Mouse (Mus musculus) cerebellum, postnatal 4 days (tissue): ENCODE measurements around the gene Klhl24.

Source experiments
- DNase-seq, 2 experiments: peaks; one replicate each; pipeline ENCODE4 v3.0.0; 2022; ENCODE audit warnings: low spot score in 2 of 2, mixed read lengths in 1 of 2

Gene Klhl24

GRCm38 (mm10) chr16:20144568-20144967 lies 47.2 kb downstream of the Klhl24 start:
- DNase-seq: no peak

DNA sequence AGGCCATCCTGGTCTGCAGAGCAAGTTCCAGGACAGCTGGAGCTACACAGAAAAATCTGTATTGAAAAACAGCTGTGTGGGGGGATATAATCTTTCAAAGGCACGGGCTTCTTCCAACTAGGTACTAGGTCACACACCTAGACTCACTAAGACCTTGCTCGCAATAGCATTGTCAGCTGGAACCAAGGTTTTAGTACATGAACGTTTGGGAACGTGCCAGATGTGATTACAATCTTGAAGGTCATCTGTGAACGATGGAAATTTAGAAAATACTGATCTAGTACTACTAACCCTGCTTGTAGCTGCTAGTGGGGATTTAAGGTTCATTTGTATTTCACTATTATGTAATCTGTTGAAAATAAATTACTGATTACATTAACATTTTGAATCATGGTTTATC lies 54.6 kb downstream of the Klhl24 start:
- DNase-seq: no peak

DNA sequence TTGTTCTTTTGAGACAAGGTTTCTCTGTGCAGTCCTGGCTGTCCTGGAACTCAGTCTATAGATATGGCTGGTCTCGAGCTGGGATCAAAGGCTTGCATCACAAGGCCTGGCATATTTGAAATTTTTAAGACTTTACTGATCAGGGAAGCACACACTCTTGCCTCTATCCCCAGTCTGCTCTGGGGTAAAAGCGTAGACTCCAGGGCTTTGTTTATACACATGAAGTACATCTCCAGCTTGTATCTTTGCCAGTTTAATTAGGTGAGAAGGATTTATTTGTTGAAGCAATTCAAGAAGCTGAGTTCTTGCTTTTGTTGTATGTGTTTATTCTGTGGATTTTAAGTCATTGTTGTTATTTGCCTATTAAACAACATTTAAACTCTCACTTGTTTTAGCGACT lies 56.4 kb downstream of the Klhl24 start:
- no peak for DNase-seq

GRCm38 (mm10) chr16:20160130-20160529 lies 62.8 kb downstream of the Klhl24 start:
- no peak for DNase-seq

GRCm38 (mm10) chr16:20169071-20169470 lies 71.7 kb downstream of the Klhl24 start:
- DNase-seq: no peak

DNA sequence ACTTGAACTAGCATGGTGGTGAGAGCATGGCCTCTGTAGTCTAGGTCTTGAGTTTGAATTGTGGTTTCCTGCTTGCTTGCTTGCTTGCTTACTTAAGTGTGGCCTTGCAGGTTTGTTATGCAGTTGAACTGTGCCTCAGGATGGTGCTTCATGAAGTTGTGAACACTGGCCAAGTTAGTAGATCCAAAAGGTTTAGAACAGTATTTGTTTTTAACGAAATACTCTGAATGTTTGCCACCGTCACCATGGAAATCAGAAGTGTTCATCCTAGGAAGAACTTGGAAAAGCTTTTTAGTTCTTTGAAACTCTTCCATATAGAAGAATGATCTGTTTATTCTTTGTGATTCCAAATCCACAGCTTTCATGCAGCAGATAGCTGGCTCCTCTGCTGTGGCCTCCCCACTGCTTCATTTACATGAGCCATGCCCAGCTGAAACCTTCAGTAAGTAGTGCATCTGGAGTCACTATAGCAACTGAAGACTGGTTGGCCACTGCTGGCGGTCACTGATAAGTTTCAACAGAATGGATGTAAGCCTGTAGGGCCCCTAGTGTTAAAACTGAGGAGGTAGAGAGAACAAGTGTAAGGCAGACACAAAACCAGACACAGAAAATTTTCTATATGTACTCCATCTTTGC lies 72.2 kb downstream of the Klhl24 start:
- no peak for DNase-seq
